Mouse (Mus musculus): ENCODE measurements around the gene Ube2j1. TPM values are rescaled to one million over a fixed set of nuclear protein-coding genes. Genes with fewer than 3 reads are reported as not detected.

Gene Ube2j1
- polyA plus RNA-seq, 1 experiment from 2014 or later = 46.5 TPM

DNA sequence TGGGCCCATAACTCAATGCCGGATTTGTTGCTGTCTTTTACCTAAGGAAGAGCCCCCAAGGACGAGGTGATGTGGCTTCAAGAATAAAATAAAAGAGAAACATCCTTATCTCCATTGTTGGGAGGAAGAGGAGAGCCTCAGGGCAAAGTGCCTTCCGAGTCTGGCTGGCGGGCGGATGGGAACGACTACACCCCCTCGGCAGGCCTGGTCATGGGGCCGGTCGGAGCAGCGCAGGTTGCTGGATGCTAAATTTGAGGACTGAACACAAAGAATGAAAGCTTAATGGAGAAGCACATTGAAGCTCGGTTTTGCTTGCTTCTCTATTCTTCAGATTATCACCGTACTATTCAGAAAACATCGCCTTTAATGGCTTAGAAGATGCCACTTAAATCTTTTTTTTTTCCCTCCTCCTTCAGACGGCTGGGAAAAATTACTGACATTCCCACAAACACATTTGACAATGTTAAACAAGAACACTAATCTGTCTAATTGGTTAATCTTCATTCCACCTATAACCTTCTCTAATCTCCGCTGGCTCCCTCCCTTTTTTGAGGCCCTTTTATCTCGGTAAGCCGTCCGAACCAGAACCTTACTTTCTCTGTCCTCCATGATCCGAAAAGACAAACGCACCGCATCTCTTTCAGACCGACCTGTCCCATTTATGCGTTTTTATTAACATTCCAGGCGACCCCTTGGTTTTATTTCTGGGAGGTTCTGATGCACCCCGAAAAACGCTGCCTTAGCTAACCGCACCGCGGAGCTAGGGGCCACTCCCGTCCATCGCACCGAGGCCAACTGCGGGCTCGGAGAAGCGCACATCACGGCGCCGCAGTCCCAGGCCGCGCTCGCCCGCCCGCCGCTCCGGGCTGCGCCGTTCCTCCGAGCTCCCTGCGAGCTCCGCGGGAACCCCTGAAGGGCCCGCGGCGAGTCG lies 687 bp upstream of the Ube2j1 start:
- peak; percentile 48 for DNase-seq (ENCODE audit: low spot score)
- Histone ChIP-seq H3K4me3 (peak overlapping the region; percentile 88), H3K27ac (replicated peaks) (peak overlapping the region; percentile 94), H3K4me1 (peaks cover 18% of the 10 kb centered on the region), H3K27me3 (ENCODE audit: low read depth, poor library complexity, severe bottlenecking) (no peaks in the 10 kb centered on the region), H3K36me3 (peaks cover 31% of the 10 kb centered on the region), H3K9me3 (replicated peaks) (no peaks in the 10 kb centered on the region; the same call in 1 of the 2 replicates)
- 2% methylated on average over 55 of the region's 55 CpGs for WGBS

DNA sequence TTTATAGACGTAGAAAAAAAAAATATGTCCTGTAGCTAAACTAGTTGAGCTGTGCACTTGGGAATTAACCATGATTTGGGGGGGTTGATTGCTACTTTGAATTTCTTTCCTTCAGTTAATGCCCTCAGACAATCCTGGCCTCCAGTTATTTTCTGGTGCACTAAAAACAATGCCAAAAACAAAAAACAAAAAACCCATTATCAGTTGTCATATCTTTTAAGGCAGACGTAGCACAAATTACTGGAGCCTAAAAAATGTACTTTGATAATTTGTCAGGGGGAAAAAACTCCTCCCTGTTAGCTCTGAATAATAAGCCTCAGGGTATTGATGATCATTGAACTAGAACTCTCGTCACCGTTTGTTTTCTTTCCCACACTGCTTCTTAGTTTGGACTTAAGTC lies 829 bp downstream of the Ube2j1 start:
- H3K27ac ChIP-seq (replicated peaks) = peak overlapping the region; percentile 94
- H3K27me3 ChIP-seq (ENCODE audit: low read depth, poor library complexity, severe bottlenecking) = no peaks in the 10 kb centered on the region
- peaks cover 18% of the 10 kb centered on the region for H3K4me1 ChIP-seq
- DNase-seq (ENCODE audit: low spot score) = no peak
- WGBS = 4% methylated on average over 4 of the region's 4 CpGs
- H3K9me3 ChIP-seq (replicated peaks) = no peaks in the 10 kb centered on the region; the same call in 1 of the 2 replicates
- peak overlapping the region; percentile 88 for H3K4me3 ChIP-seq
- peaks cover 40% of the 10 kb centered on the region for H3K36me3 ChIP-seq

DNA sequence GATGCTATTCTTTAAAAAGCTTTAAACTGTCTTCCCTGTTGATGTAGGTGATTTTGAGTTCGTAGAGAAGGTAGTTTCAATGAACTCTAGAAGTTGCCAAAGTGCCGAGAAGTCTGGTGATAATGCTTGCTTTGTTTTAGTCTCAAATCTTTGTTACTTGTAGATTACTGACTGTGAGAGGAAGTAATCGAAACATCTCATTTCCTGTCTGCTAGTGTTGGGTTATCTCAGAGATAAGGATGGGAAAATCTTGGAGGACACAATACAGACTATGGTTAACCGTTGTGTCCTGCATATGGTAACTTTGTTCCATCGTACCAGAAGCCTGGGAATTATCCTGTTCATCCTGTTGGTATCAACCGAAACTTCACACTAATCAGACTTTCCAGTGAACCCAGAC lies 2.3 kb downstream of the Ube2j1 start:
- Histone ChIP-seq H3K36me3 (peaks cover 38% of the 10 kb centered on the region), H3K9me3 (replicated peaks) (no peaks in the 10 kb centered on the region; the same call in 1 of the 2 replicates), H3K4me3 (no peak overlapping the region), H3K27ac (replicated peaks) (no peak overlapping the region), H3K4me1 (peaks cover 18% of the 10 kb centered on the region), H3K27me3 (ENCODE audit: low read depth, poor library complexity, severe bottlenecking) (no peaks in the 10 kb centered on the region)
- WGBS = 83% methylated on average over 6 of the region's 6 CpGs
- no peak for DNase-seq (ENCODE audit: low spot score)

DNA sequence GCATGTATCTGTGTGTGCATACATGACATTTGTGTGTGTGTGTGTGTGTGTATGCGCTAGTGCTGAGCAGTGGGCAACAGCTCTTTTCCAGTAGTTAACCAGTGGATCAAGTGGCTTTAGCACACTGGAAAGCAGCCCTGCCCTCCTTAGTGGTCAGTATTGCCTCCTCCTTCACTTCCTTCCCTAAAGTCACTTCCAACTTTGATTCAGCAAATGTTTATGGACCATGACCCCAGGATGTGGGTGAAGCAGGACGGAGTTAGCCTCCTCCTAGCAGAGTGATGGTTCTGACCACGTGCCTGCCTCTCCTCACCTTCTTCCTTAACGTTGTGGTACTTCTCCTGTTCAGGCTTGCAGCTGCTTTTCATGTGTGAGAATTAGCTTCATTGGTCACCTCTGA lies 8.6 kb downstream of the Ube2j1 start:
- H3K4me3 ChIP-seq = no peak overlapping the region
- peaks cover 90% of the 10 kb centered on the region for H3K36me3 ChIP-seq
- DNase-seq (ENCODE audit: low spot score) = no peak
- WGBS = 87% methylated on average over 4 of the region's 4 CpGs
- no peak overlapping the region for H3K27ac ChIP-seq (replicated peaks)
- no peaks in the 10 kb centered on the region; the same call in 1 of the 2 replicates for H3K9me3 ChIP-seq (replicated peaks)
- no peaks in the 10 kb centered on the region for H3K27me3 ChIP-seq (ENCODE audit: low read depth, poor library complexity, severe bottlenecking)
- no peaks in the 10 kb centered on the region for H3K4me1 ChIP-seq

DNA sequence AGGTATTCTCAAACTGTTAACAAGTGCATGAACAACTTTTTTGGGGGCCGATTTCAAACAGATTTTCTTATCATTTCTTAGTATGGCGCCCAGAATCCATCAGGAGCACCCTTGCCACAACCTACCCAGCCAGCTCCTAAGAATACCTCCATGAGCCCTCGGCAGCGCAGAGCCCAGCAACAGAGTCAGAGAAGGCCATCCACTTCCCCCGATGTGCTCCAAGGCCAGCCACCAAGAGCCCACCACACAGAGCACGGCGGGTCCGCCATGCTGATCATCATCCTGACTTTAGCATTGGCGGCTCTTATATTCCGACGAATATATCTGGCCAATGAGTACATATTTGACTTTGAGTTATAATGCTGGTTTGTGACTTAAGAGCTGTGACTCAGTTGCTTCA lies 18.4 kb downstream of the Ube2j1 start:
- H3K9me3 ChIP-seq (replicated peaks) = no peaks in the 10 kb centered on the region
- no peak for DNase-seq (ENCODE audit: low spot score)
- 95% methylated on average over 11 of the region's 11 CpGs for WGBS
- no peak overlapping the region for H3K27ac ChIP-seq (replicated peaks)
- no peak overlapping the region for H3K4me3 ChIP-seq
- H3K4me1 ChIP-seq = no peaks in the 10 kb centered on the region
- no peaks in the 10 kb centered on the region for H3K27me3 ChIP-seq (ENCODE audit: low read depth, poor library complexity, severe bottlenecking)
- H3K36me3 ChIP-seq = peaks cover 89% of the 10 kb centered on the region

DNA sequence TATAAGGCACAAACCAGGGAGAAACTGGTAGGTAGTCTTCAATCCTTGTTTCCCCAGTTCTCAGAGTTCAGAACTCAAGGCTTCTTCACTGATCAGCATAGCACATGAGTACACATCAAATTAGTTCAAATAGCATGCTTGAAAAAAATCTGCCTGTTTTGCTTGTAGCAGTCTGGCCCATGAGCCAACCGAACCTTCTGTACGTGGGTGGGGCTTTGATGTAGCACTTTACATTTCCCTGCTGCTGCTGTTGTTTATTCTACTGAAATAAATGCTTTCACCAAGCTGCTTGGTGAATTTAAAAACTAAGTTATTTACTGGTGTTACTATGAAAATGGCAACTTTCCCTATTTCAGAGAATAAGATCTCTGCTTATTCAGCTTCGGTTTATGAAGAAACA lies 20.8 kb downstream of the Ube2j1 start:
- H3K4me3 ChIP-seq = no peak overlapping the region
- H3K4me1 ChIP-seq = no peaks in the 10 kb centered on the region
- no peaks in the 10 kb centered on the region for H3K27me3 ChIP-seq (ENCODE audit: low read depth, poor library complexity, severe bottlenecking)
- DNase-seq (ENCODE audit: low spot score) = no peak
- no peak overlapping the region for H3K27ac ChIP-seq (replicated peaks)
- H3K9me3 ChIP-seq (replicated peaks) = no peaks in the 10 kb centered on the region
- WGBS = 94% methylated on average over 3 of the region's 3 CpGs
- H3K36me3 ChIP-seq = peaks cover 65% of the 10 kb centered on the region

DNA sequence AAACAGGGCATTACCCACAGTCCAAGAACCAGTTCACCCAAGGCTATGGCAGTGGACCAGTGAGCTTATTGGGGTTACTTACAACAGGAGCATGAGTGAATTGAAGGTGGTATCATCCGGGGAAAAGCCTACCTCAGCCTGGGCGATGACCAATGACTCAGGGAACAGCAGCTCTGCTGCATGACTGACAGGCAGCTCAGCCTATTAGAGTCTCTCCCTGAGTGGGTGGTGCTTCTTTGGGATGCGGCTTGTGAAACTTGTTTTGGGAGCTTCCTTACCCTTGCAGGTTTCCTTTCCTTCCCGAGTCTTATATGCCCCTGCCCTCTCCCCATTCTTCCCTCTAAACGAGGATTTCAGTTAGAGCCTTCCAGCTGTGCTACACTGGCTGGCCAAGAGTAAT lies 21.4 kb downstream of the Ube2j1 start:
- H3K27me3 ChIP-seq (ENCODE audit: low read depth, poor library complexity, severe bottlenecking) = no peaks in the 10 kb centered on the region
- 87% methylated on average over 5 of the region's 5 CpGs for WGBS
- no peak for DNase-seq (ENCODE audit: low spot score)
- no peak overlapping the region for H3K4me3 ChIP-seq
- no peaks in the 10 kb centered on the region for H3K4me1 ChIP-seq
- H3K9me3 ChIP-seq (replicated peaks) = no peaks in the 10 kb centered on the region
- no peak overlapping the region for H3K27ac ChIP-seq (replicated peaks)
- peaks cover 59% of the 10 kb centered on the region for H3K36me3 ChIP-seq

DNA sequence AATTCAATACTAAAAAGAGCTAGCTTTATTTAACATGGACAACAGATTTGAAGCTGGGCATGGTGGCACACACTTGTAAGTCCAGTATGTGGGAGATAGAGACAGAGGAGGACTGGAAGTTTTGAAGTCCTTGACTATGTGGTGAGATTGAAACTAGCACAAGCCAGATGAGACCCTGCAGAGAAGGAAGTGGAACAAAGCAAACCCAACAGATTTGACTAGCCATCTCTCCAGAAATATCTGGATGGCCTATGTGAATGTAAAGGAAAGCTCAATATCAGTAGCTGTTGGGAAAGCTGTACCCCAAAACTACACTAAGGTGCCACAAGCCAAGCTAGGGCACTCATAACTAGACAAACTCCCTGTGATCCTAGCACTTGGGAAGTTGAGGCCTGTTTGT lies 23.2 kb downstream of the Ube2j1 start:
- DNase-seq (ENCODE audit: low spot score) = no peak
- no peaks in the 10 kb centered on the region for H3K27me3 ChIP-seq (ENCODE audit: low read depth, poor library complexity, severe bottlenecking)

DNA sequence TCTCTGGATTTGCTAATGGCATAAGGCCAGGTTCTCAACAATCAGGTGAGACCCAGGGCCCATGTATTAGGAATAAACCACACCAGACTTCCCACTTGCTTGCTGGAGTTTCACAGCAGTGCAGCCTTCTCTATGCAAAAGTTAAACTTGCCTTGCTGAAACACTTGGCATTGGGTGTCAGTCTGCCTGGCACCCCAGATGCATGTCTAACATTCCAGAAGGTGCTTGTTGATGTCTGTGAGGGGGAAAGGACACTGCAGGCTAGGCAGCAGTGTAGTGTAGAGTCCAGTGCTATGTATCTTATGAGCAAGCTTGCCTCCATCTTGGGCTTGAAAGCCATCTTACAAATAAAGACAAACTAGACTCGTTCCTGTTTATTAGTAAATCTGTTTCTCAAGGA lies 25.1 kb downstream of the Ube2j1 start:
- H3K27ac ChIP-seq (replicated peaks) = no peak overlapping the region

More for the DNA sequence above, 23.2 kb downstream of the Ube2j1 start:
- H3K9me3 ChIP-seq (replicated peaks) = no peaks in the 10 kb centered on the region
- no peak overlapping the region for H3K27ac ChIP-seq (replicated peaks)
- H3K4me3 ChIP-seq = no peak overlapping the region
- H3K36me3 ChIP-seq = peaks cover 41% of the 10 kb centered on the region
- no peaks in the 10 kb centered on the region for H3K4me1 ChIP-seq

DNA sequence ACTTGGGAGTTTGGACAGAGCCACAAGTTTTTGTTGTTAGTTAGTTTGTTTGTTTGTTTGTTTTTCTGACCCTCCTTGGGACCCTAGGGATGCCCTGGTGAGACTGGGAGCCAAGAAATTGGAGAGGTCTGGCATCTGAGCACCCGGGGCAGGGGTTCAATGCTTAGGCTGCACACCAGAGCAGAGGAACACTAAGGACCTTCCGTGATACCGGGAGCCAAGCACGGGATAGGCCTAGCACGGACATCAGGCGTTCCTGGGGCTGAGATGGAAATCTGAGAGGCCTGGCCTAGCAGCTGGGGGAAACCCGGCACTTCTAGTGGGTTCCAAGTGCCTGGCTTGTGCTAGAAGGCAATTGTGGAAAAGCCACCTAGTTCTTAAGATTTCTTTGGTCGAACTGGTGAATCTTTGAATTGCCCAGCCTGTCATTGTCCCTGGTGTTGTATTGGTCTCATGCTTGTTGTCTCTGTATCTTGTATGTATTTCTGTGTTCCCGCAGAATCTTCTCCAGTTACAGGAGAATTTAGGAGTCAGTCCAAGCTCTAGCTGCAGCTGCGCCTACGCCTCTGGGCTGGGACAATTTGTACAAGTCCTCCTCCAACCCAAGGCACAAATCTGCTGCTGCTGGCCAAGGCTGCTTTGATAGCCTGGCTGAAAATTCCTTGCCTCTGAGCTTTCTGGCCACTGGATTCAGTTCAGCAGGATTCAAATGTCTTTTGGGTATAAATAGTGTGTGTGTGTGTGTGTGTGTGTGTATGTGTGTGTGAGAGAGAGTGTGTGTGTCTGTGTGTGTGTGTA lies 26.9 kb downstream of the Ube2j1 start:
- H3K4me1 ChIP-seq = 0 out of 2 replicates have a peak, but pooled peaks cover 4% of the 10 kb centered on the region
- no peak overlapping the region for H3K4me3 ChIP-seq
- H3K36me3 ChIP-seq = peaks cover 8% of the 10 kb centered on the region; the same call in 1 of the 2 replicates
- no peaks in the 10 kb centered on the region for H3K27me3 ChIP-seq (ENCODE audit: low read depth, poor library complexity, severe bottlenecking)
- H3K27ac ChIP-seq (replicated peaks) = no peak overlapping the region
- 83% methylated on average over 11 of the region's 11 CpGs for WGBS
- no peaks in the 10 kb centered on the region for H3K9me3 ChIP-seq (replicated peaks)
- DNase-seq (ENCODE audit: low spot score) = no peak

More for the DNA sequence above, 25.1 kb downstream of the Ube2j1 start:
- Histone ChIP-seq H3K4me1 (no peaks in the 10 kb centered on the region), H3K36me3 (peaks cover 22% of the 10 kb centered on the region), H3K27me3 (ENCODE audit: low read depth, poor library complexity, severe bottlenecking) (no peaks in the 10 kb centered on the region), H3K9me3 (replicated peaks) (no peaks in the 10 kb centered on the region), H3K4me3 (no peak overlapping the region)
- whole genome bisulfite sequencing = 100% methylated on average over 1 of the region's 1 CpGs
- no peak for DNase-seq (ENCODE audit: low spot score)

DNA sequence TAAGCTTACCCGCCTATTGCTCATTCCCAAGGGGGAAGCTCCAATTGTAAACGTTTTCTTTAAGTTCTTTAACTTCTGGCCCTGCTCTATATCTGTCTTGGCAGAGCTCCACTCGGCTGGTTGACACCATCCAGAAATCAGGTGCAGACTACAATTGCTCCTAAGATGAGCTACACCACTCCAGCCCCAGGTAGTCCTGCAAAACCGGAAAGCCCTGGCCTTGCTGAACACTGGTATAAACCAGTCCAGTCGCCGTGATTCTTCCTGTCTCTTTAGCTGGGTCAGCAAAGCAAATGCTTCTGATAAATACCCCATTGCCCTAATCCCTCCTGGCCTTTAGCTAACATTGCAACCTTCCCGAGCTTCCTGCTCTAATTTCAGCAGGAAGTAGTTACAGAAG lies 29.9 kb downstream of the Ube2j1 start:
- H3K4me1 ChIP-seq = peaks cover 7% of the 10 kb centered on the region
- 61% methylated on average over 7 of the region's 7 CpGs for WGBS
- no peaks in the 10 kb centered on the region for H3K9me3 ChIP-seq (replicated peaks)
- no peaks in the 10 kb centered on the region for H3K36me3 ChIP-seq
- no peak for DNase-seq (ENCODE audit: low spot score)
- H3K4me3 ChIP-seq = no peak overlapping the region
- H3K27me3 ChIP-seq (ENCODE audit: low read depth, poor library complexity, severe bottlenecking) = no peaks in the 10 kb centered on the region
- no peak overlapping the region for H3K27ac ChIP-seq (replicated peaks)

DNA sequence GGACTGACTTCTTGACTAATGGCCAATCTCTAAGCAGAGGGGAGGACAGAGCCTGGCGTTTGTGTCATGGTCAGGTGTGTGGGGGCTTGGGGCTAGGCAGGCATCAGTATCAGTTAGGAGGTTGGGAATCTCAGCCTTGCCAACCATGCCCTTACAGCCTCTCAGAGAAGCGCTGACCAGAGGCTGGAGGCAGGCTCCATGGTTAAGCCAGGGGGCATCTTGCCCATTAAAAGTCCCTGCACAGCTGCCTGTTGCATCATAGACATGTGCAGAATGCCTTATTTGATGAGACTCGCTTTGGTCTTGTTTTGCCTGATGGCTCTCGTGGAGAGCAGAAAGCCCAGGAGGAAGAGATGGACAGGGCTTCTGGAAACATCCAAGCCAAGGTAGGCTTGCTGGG lies 31.8 kb downstream of the Ube2j1 start, which contains the start of gene Gabrr2:
Gabrr2 (plus strand) TSS at position 19 of the 400 bp plus-strand sequence.
- Histone ChIP-seq H3K36me3 (no peaks in the 10 kb centered on the region), H3K4me3 (no peak within 1 kb of the TSS), H3K9me3 (replicated peaks) (no peaks in the 10 kb centered on the region), H3K27me3 (ENCODE audit: low read depth, poor library complexity, severe bottlenecking) (no peaks in the 10 kb centered on the region), H3K4me1 (peaks cover 15% of the 10 kb centered on the region), H3K27ac (replicated peaks) (no peak within 1 kb of the TSS)
- WGBS = 88% methylated on average over 4 of the region's 4 CpGs
- DNase-seq (ENCODE audit: low spot score) = no peak

DNA sequence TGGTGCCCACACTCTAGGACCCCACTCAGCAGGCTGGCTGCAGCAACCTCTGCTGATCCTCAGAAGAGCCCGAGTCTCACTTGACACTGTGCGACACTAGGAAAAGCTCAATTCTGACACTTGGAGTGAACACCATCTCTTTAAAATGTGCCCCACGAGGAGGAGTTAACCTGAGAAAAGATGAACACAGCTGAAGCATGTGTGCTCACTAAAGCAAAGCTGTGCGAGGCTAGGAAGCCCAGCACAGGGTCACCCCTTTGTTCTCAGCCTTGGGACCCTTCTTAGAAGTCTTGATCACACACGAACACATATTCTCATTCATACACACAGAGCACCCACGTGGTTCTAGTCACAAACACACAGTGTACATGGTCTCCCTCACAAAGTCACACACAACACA lies 33.8 kb downstream of the Ube2j1 start:
- DNase-seq (ENCODE audit: low spot score) = no peak

More for the DNA sequence above, 33.8 kb downstream of the Ube2j1 start:
- no peak overlapping the region for H3K4me3 ChIP-seq
- no peaks in the 10 kb centered on the region for H3K9me3 ChIP-seq (replicated peaks)
- peaks cover 15% of the 10 kb centered on the region for H3K4me1 ChIP-seq
- H3K36me3 ChIP-seq = no peaks in the 10 kb centered on the region
- 82% methylated on average over 6 of the region's 6 CpGs for WGBS
- no peak overlapping the region for H3K27ac ChIP-seq (replicated peaks)
- no peaks in the 10 kb centered on the region for H3K27me3 ChIP-seq (ENCODE audit: low read depth, poor library complexity, severe bottlenecking)
